Mouse (Mus musculus) urinary bladder, postnatal 14 days (tissue): ENCODE results near the gene Cxcr5.

Experiments used
- DNase-seq: peaks from one replicate; pipeline ENCODE4 v3.0.0; 2021; ENCODE audit warnings: low spot score

The Cxcr5 gene

DNA sequence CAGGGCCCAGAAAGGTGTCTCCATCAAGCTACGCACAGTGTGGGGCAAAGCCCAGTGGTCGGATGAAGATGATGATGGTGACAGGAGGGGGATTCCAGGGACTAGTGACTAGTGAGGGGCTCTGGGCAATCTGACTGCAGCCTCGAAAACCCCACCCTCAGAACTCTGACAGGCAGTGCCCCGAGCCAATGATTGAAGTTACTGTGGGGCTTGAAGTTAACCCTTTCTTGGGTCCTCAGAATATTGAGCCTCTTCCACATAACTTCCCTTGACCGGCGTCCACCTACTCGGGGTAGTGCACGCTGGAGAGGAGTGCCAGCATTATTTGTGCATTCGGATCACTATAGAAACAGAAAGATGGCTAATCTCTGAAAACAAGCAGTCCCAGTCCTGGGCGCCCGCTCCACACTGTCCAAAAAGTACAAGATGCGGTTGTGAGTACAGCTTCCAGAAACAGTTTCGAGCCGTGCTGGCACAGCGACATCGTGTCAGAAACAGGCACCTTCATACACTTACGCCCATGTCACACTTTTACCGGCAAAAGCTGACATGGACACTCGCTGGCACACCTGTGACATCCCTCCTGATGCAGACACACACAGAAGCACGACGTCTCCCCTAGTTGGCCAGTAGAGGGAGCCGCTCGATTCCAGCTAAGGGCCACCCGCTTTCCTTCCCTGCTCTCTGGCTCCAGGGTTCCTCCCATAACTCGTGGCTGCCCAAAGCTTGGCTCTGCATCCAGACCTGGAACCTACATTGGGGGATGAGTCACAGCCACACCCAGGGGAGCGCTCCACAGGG lies 81.8 kb downstream of the Cxcr5 start:
- DNase-seq, result peak; percentile 91

DNA sequence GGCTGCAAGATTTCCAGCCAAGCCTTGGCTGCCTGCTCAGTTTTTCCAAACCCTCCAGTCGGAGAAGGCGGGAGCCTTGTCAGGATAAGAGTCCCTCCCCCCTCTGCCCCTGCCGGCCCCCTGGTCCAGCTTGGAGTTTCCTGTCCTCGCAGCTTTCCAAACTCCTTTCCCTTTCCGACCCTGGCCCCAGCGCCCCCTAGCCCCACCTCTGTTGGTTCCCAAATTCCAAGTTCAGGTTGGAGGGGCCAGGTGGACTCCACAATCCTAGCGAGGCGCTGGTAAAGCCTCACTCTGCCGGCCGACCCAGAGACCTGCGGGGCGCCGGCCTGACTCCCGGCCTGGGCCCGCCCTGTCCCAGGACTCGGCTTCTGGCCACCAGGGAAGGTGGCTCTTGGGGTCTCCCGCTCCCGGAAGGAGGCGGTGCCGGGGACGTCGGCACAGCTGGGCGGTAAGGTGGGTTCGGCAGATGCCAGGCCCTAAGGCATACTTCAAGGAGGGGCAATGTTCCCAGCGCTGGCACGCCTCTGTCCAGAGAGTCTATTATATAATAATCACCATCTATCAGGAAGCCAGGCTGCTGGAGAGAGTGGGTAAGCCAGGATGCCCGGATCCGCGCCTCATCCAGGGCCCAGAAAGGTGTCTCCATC lies 82.6 kb downstream of the Cxcr5 start:
- peak; percentile 81 for DNase-seq

DNA sequence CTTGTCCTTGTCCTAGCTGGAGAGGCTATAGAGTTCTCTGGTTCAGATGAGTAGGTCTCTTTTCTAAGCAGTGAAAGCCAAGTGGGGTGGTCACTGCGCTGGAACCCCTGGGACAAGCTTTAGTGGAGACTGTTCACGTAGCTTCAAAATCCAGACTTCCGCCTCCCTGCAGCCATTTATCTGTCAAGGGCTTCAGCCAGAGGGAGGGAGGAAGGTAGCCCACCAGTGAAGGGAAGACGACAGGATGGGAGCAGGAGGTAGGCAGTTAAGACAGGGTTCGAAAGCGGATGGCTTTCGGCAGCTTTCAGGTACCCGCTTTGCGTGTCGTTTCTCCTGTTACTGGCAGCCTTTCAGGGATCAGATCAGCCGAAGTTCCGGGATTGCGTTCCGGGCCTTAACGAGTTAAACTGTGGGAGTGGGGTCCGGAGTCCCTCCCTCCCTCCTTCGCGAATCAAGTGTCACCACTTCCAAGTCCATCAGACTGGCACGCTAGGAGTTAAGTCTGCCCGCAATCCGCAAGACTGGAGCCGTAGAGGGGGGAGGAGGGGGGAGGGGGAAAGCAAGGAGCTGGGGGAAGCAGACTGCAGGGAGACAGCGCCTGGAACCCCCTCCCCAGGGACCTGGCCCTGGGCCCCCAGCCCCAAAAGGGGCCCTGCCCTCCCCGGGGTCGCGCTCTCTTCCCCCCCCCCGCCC lies 83.3 kb downstream of the Cxcr5 start:
- DNase-seq, result peak; percentile 85

DNA sequence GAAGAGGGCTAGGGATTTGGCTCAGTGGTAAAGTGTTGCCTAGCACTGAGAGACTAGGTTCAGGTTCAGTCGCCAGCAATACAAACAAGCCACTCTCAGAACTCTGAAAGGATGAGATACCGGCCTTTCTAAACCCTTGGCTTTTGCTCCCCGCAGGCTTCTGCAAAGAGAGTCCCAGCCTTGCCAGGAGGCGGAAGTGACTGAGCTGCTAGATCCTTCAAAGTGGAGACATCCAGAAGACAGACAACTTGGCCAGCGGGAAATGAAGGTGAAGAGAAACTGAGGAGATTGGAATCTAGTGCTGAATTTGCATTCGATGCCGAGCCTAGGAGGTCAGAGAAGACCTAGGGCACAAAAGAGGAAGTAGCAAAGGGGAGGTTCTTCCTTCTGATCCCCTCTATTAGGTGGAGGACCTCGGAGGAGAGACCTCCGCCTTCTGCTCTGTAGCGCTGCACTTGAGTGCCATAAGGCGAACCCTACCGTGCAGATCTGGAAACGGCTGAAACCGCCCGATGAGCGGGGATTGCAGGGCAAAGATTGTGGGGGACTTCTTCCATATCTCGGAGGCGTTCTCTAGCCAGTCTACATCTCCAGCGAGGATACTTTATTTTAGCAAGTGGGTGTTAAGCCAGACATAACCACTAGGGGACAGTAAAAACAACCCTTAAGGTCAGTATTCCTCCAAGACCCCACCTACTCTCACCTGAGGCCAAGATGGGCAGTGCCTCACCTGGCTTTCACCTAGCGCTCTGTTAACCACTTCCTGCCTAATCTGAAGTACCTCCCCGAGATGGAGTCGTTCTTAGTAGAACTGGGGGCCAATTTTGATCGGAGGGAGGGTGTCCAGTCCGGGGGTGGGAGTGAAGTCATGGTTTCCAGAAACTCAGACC lies 84.1 kb downstream of the Cxcr5 start:
- peak; percentile 71 for DNase-seq

DNA sequence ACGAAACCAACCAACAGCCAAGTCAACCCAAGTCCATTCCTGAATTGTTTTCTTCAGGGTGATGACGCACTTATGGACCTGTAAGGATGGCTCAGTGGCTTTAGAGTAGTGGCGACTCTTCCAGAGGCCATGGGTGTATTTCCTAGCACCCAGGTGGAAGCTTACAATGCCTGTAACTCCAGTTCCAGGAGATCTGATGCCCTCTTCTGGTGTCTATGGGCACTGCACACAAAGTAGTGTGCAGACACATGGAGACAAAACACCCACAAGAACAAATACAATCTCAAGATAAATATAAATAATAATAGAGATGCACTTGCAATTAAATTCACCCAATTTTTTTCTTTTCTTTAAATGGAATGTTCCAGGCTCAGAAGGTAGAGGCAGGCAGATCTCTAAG lies 85.7 kb downstream of the Cxcr5 start:
- no peak for DNase-seq

DNA sequence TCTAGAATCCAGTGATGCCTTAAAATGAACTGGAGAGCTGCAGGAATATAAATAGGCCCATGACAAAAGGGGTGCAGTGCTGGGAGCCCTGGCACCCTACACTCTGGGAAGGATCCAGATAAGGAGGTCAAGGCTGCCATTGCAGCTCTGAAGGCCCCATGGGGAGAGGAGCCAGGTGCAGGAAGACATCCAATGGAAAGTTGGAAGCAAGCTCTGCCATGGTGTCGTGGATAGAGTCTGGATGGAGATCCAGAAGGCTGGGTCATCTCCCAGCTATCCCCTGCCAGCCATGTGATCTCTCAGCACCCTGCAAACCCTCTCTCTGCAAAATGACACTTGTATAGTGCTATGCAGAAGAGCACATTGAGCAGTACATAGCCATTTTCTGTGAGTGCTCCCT lies 87.3 kb downstream of the Cxcr5 start:
- no peak for DNase-seq

DNA sequence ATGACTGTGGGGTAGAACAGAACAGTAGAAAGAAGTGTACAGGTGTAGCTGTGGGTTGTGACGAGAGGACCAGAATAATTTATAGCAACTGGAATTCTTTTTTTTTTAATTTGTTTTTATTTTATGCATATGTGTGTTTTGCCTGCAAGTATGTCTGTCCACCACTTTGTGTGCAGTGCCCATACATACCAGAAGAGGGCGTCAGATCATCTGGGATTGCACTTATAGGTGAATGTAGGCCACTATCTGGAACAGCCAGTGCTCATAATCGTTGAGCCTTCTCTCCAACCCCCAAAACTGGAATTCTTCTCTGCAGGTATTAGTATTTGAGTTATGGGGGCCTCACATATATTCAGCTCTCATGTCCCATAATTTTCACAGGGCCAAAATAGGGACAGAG lies 88.5 kb downstream of the Cxcr5 start:
- DNase-seq, result no peak

DNA sequence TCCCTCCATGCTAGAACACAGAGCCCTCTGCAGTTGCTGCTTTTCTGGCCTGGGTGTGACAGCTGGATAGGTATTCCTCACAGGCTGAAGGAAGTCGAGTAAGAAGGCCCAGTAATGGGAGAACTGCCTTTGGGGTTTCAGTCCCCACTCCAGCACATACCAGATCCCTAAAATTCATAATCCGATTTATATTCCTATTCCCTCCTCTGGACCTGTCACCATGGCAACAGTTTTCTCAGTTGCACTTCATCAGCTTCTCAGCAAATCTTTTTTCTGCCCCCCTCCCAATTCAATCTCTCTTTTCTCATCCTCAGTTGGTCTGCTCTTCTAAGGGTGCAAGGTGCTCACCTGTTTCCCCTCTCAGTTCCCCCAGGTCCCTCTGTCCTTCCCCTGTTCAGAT lies 92.9 kb downstream of the Cxcr5 start:
- no peak for DNase-seq

DNA sequence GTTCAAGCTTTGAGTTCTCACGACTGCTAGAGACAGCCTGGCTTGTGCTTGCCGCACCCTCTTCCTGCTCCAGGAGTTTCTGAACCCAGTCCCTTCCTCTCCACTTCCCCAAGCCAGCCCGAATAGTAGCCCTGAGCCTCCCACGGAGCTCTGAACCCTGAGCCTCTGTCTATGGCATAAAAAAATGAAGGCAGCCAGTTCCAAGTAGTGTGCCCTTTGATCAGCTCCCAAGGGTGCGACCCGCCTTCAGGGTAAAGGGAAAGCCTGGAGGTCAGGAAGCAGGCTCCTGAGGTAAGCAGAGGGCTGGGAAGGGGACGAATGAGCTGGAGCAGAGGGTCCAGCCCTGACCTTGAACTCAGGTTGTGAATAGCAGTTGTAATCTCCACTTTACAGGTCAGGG lies 93.5 kb downstream of the Cxcr5 start:
- DNase-seq, result no peak

DNA sequence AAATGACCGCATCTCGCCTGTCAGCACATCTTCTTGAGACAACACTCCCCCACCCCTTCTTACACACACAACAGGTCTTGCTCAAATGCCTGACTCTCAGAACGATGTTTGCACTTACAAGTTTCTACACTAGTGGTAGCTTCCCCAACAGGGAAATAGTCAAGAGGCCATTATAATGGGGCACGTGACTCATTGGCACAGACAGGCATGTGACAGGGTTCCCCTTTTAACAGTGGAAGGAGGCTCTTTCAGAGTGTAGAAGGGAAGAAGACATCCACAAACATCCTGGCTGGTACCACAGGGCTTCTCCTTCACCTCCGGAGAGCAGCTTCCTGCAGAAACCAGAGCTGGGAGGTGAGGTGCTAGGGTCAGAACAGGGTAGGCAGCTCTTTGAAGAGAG lies 99.7 kb downstream of the Cxcr5 start:
- no peak for DNase-seq
